Mouse (Mus musculus) common myeloid progenitor, adult 5-6 weeks (primary cell): ENCODE data around the gene Mtus2. TPM values are rescaled to one million over a fixed set of nuclear protein-coding genes. Genes with fewer than 3 reads are reported as not detected.
A peak's percentile ranks its signal among the peaks of the same experiment; 100 is the strongest.
"Not testable (repeated sequence)": the region's sequence is repeated elsewhere in the genome, so short reads cannot be mapped to it uniquely, and the experiment has no call there.

Experiments used
- ATAC-seq: replicated peaks from 2 replicates; pipeline ENCODE4 v1.8.0; 2016; ENCODE audit warnings: low read depth, mild to moderate bottlenecking, moderate TSS enrichment, inconsistent platforms; ENCODE audit not compliant: poor library complexity, severe bottlenecking
- total RNA-seq: library from RNA; stranded (forward); fragments of 200-1000, 187-1606 nt; gene quantifications from 2 replicates; pipeline ENCODE4 v1.2.3, GENCODE M21; 2017

Mtus2 gene
- total RNA-seq, 1 experiment from 2014 or later = 4.3 TPM

GRCm38 (mm10) chr5:148312443-148312842 lies 355.3 kb downstream of the Mtus2 start:
- ATAC-seq = no peak

- no peak for ATAC-seq
Measured at GRCm38 (mm10) chr5:148314931-148315330, 357.8 kb downstream of the Mtus2 start.

- peak; percentile 96 for ATAC-seq
Measured at GRCm38 (mm10) chr5:148325317-148325885, 368.3 kb downstream of the Mtus2 start.

- ATAC-seq = not testable (repeated sequence)
Measured at GRCm38 (mm10) chr5:148326295-148326694, 369.2 kb downstream of the Mtus2 start.

GRCm38 (mm10) chr5:148328982-148329381 lies 371.9 kb downstream of the Mtus2 start:
- no peak for ATAC-seq

GRCm38 (mm10) chr5:148331229-148331776 lies 374.2 kb downstream of the Mtus2 start:
- ATAC-seq = no peak

GRCm38 (mm10) chr5:148331926-148332621 lies 375.0 kb downstream of the Mtus2 start:
- ATAC-seq = no peak

GRCm38 (mm10) chr5:148332622-148332974 lies 375.5 kb downstream of the Mtus2 start:
- peak; percentile 86 for ATAC-seq

GRCm38 (mm10) chr5:148339126-148339525 lies 382.0 kb downstream of the Mtus2 start:
- no peak for ATAC-seq

GRCm38 (mm10) chr5:148342061-148342741 lies 385.1 kb downstream of the Mtus2 start:
- peak; percentile 94 for ATAC-seq

- ATAC-seq = no peak
Measured at GRCm38 (mm10) chr5:148344374-148344773, 387.3 kb downstream of the Mtus2 start.

GRCm38 (mm10) chr5:148346543-148346942 lies 389.4 kb downstream of the Mtus2 start:
- no peak; the same call in 1 of the 2 replicates for ATAC-seq

- ATAC-seq = no peak
Measured at GRCm38 (mm10) chr5:148348153-148348552, 391.0 kb downstream of the Mtus2 start.

GRCm38 (mm10) chr5:148349327-148350011 lies 392.3 kb downstream of the Mtus2 start:
- ATAC-seq = no peak

GRCm38 (mm10) chr5:148353429-148353828 lies 396.3 kb downstream of the Mtus2 start:
- no peak for ATAC-seq

- ATAC-seq = no peak
Measured at GRCm38 (mm10) chr5:148354536-148354935, 397.4 kb downstream of the Mtus2 start.

- no peak for ATAC-seq
Measured at GRCm38 (mm10) chr5:148355822-148356221, 398.7 kb downstream of the Mtus2 start.

- ATAC-seq = no peak
Measured at GRCm38 (mm10) chr5:148357168-148357567, 400.0 kb downstream of the Mtus2 start.

GRCm38 (mm10) chr5:148359131-148359530 lies 402.0 kb downstream of the Mtus2 start:
- no peak for ATAC-seq
